Mouse (Mus musculus): ENCODE results near the gene Higd1b. TPM values are rescaled to one million over a fixed set of nuclear protein-coding genes. Genes with fewer than 3 reads are reported as not detected.

The Higd1b gene
- total and polyA plus RNA-seq, 3 experiments = not detected

- Histone ChIP-seq H3K9ac (ENCODE audit: insufficient read depth, low read depth) (no peak overlapping the region), H3K4me2 (ENCODE audit: insufficient read depth, low read depth, poor library complexity, severe bottlenecking) (no peak overlapping the region), H3K79me2 (replicated peaks; ENCODE audit: control insufficient read depth, extremely low read depth, insufficient read depth, poor library complexity, severe bottlenecking) (peaks cover 22% of the 10 kb centered on the region), H3K4me1 (ENCODE audit: control insufficient read depth in 1 of 2, insufficient read depth in 2 of 2) (peaks cover 6 to 14% of the 10 kb centered on the region in 2 experiments), H3K4me3 (replicated peaks in 1 of 3; ENCODE audit: low read depth in 2 of 3, low read length in 2 of 3, poor library complexity in 1 of 3) (no peak overlapping the region), H3K27ac (ENCODE audit: insufficient read depth, low read depth) (no peak overlapping the region), H3K9me3 (replicated peaks; ENCODE audit: low read length) (no peaks in the 10 kb centered on the region), H3K27me3 (replicated peaks) (no peaks in the 10 kb centered on the region), H3K36me3 (replicated peaks in 1 of 2; ENCODE audit: control insufficient read depth in 1 of 2, insufficient read depth in 1 of 2, low read length in 1 of 2) (peaks cover 46 to 78% of the 10 kb centered on the region in 2 experiments)
- no peak for DNase-seq (ENCODE audit: extremely low read depth)
- no peak for TF ChIP-seq SIN3A (IDR thresholded peaks at IDR 0.05; ENCODE audit: low read length)
- TF ChIP-seq IRF4 (IDR thresholded peaks at IDR 0.05; ENCODE audit: low read depth, low read length) = no peak
- TF ChIP-seq JUN (IDR thresholded peaks at IDR 0.05; ENCODE audit: insufficient read depth, low read depth, low read length) = no peak
- TF ChIP-seq ZKSCAN1 (IDR thresholded peaks at IDR 0.05; ENCODE audit: borderline replicate concordance, low read depth, low read length) = no peak
- TF ChIP-seq ETS1 (conservative IDR thresholded peaks at IDR 0.05; ENCODE audit: low read depth, low read length) = no peak
- no peak for TF ChIP-seq JUND (conservative IDR thresholded peaks at IDR 0.05; ENCODE audit: low read depth, low read length)
- no peak for TF ChIP-seq RAD21 (IDR thresholded peaks at IDR 0.05; ENCODE audit: low read depth, low read length)
- TF ChIP-seq MYC (IDR thresholded peaks at IDR 0.05; ENCODE audit: low read depth, low read length) = no peak
- no peak for TF ChIP-seq POLR2A (IDR thresholded peaks at IDR 0.05; ENCODE audit: low read depth, low read length)
- TF ChIP-seq TBP (conservative IDR thresholded peaks at IDR 0.05; ENCODE audit: low read depth, low read length) = no peak
- no peak for TF ChIP-seq E2F4 (IDR thresholded peaks at IDR 0.05; ENCODE audit: insufficient replicate concordance, low read depth, low read length)
- no peak for TF ChIP-seq CHD2 (IDR thresholded peaks at IDR 0.05; ENCODE audit: low read length)
- no peak for TF ChIP-seq UBTF (IDR thresholded peaks at IDR 0.05; ENCODE audit: low read depth, low read length)
- in situ Hi-C loops (cut with MboI; ENCODE audit: low pct_ligation_motif_present, low pct_unique_long_range_greater_than_20kb, low sequenced_read_pairs) (no loop called here), dilution Hi-C loops (cut with MboI; ENCODE audit: extremely low pct_ligation_motif_present, extremely low pct_unique_long_range_greater_than_20kb, low sequenced_read_pairs) (no loop called here)
Observed at GRCm38 (mm10) chr11:102874801-102875334, 39.2 kb downstream of the Higd1b start.

- in situ Hi-C loops (cut with MboI; ENCODE audit: low pct_ligation_motif_present, low pct_unique_long_range_greater_than_20kb, low sequenced_read_pairs) = no loop called here
- Histone ChIP-seq H3K4me2 (ENCODE audit: insufficient read depth, low read depth, poor library complexity, severe bottlenecking) (peak overlapping the region; percentile 98; the same call in 1 of the 2 replicates), H3K27me3 (replicated peaks) (peaks cover 33% of the 10 kb centered on the region), H3K9me3 (replicated peaks; ENCODE audit: low read length) (no peaks in the 10 kb centered on the region), H3K4me1 (ENCODE audit: control insufficient read depth in 1 of 2, insufficient read depth in 2 of 2) (peaks cover 6 to 25% of the 10 kb centered on the region in 2 experiments), H3K4me3 (replicated peaks in 1 of 3; ENCODE audit: low read depth in 2 of 3, low read length in 2 of 3, poor library complexity in 1 of 3) (peak overlapping the region; percentile 14 to 87 (median 65)), H3K36me3 (replicated peaks in 1 of 2; ENCODE audit: control insufficient read depth in 1 of 2, insufficient read depth in 1 of 2, low read length in 1 of 2) (peaks cover 24 to 42% of the 10 kb centered on the region in 2 experiments), H3K79me2 (replicated peaks; ENCODE audit: control insufficient read depth, extremely low read depth, insufficient read depth, poor library complexity, severe bottlenecking) (peaks cover 30% of the 10 kb centered on the region), H3K9ac (ENCODE audit: insufficient read depth, low read depth) (peak overlapping the region; percentile 92), H3K27ac (ENCODE audit: insufficient read depth, low read depth) (no peak overlapping the region)
- dilution Hi-C loops (cut with MboI; ENCODE audit: extremely low pct_ligation_motif_present, extremely low pct_unique_long_range_greater_than_20kb, low sequenced_read_pairs) = no loop called here
- DNase-seq (ENCODE audit: extremely low read depth) = peak; percentile 42
- TF ChIP-seq RCOR1 (conservative IDR thresholded peaks at IDR 0.05; ENCODE audit: low read depth, low read length) (no peak), CTCF (conservative IDR thresholded peaks at IDR 0.05 in 1 of 2, IDR thresholded peaks at IDR 0.05 in 1 of 2; ENCODE audit: low read depth in 2 of 2, low read length in 2 of 2) (no peak), MEF2A (IDR thresholded peaks at IDR 0.05; ENCODE audit: borderline replicate concordance, low read depth, low read length) (no peak), TCF12 (IDR thresholded peaks at IDR 0.05; ENCODE audit: low read depth, low read length) (no peak), SMC3 (IDR thresholded peaks at IDR 0.05; ENCODE audit: low read depth, low read length) (no peak), MYC (IDR thresholded peaks at IDR 0.05; ENCODE audit: low read depth, low read length) (peak; percentile 79; the same call in 1 of the 2 replicates), POLR2A (IDR thresholded peaks at IDR 0.05; ENCODE audit: low read depth, low read length) (no peak), RAD21 (IDR thresholded peaks at IDR 0.05; ENCODE audit: low read depth, low read length) (no peak), TBP (conservative IDR thresholded peaks at IDR 0.05; ENCODE audit: low read depth, low read length) (no peak), KAT2A (IDR thresholded peaks at IDR 0.05; ENCODE audit: insufficient replicate concordance, low read length) (no peak), ZNF384 (IDR thresholded peaks at IDR 0.05; ENCODE audit: low read depth, low read length) (no peak), MXI1 (IDR thresholded peaks at IDR 0.05; ENCODE audit: low read depth, low read length) (peak; percentile 58; the same call in 1 of the 2 replicates), CHD2 (IDR thresholded peaks at IDR 0.05; ENCODE audit: low read length) (no peak), USF2 (conservative IDR thresholded peaks at IDR 0.05; ENCODE audit: low read depth, low read length) (no peak), IRF4 (IDR thresholded peaks at IDR 0.05; ENCODE audit: low read depth, low read length) (peak; percentile 69), UBTF (IDR thresholded peaks at IDR 0.05; ENCODE audit: low read depth, low read length) (no peak), CHD1 (IDR thresholded peaks at IDR 0.05; ENCODE audit: low read depth, low read length) (no peak), HCFC1 (IDR thresholded peaks at IDR 0.05; ENCODE audit: low read depth, low read length) (no peak), E2F4 (IDR thresholded peaks at IDR 0.05; ENCODE audit: insufficient replicate concordance, low read depth, low read length) (no peak), JUN (IDR thresholded peaks at IDR 0.05; ENCODE audit: insufficient read depth, low read depth, low read length) (0 out of 2 replicates have a peak, but pooled peaks have one; percentile 13), USF1 (IDR thresholded peaks at IDR 0.05; ENCODE audit: low read depth, low read length) (no peak), ZMIZ1 (IDR thresholded peaks at IDR 0.05; ENCODE audit: low read depth, low read length) (no peak), MAX (IDR thresholded peaks at IDR 0.05; ENCODE audit: low read length) (peak; percentile 67; the same call in 1 of the 2 replicates), POLR2AphosphoS2 (IDR thresholded peaks at IDR 0.05; ENCODE audit: low read depth, low read length) (no peak), JUND (conservative IDR thresholded peaks at IDR 0.05; ENCODE audit: low read depth, low read length) (peak; percentile 74), ELF1 (IDR thresholded peaks at IDR 0.05; ENCODE audit: low read depth, low read length) (no peak), MAFK (IDR thresholded peaks at IDR 0.05; ENCODE audit: insufficient replicate concordance, low read length) (no peak), ETS1 (conservative IDR thresholded peaks at IDR 0.05; ENCODE audit: low read depth, low read length) (0 out of 2 replicates have a peak, but pooled peaks have one; percentile 14)
Observed at GRCm38 (mm10) chr11:102879558-102879957, 43.9 kb downstream of the Higd1b start.
